Mouse (Mus musculus): ENCODE data around the gene Rabgap1l. TPM values are rescaled to one million over a fixed set of nuclear protein-coding genes. Genes with fewer than 3 reads are reported as not detected.
"Not testable (repeated sequence)": the region's sequence is repeated elsewhere in the genome, so short reads cannot be mapped to it uniquely, and the experiment has no call there.

The Rabgap1l gene
- polyA plus RNA-seq, 1 experiment from 2014 or later, result 10.1 TPM

GRCm38 (mm10) chr1:160690516-160691195, 102.4 kb downstream of the Rabgap1l start:
- WGBS, result 91% methylated on average over 7 of the region's 7 CpGs

DNA sequence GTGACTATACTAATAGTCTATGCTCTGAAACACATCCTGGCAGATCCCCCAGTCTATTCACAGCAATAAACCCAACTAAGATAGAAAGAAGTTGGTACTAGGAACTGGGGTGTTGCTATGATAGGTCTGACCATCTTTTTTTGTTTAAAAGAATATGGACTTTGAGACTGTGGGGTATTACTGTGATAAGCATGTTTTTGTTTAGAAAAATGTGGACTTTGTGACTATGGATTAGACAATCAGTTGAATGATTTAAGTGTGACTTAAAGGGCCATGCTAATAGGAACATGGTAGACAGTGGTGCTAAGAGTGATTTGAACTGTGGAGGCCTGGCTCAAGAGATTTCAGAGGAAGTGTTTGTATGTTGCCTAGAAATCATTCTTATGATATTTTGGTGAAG, 103.5 kb downstream of the Rabgap1l start:
- Histone ChIP-seq H3K4me3 (replicated peaks) (no peak overlapping the region), H3K36me3 (no peaks in the 10 kb centered on the region), H3K4me2 (no peak overlapping the region), H3K27me3 (no peaks in the 10 kb centered on the region), H3K4me1 (no peaks in the 10 kb centered on the region), H3K9me3 (replicated peaks) (no peaks in the 10 kb centered on the region), H3K27ac (no peak overlapping the region), H3K9ac (no peak overlapping the region)
- no peak for ATAC-seq (replicated peaks; ENCODE audit: low FRiP score)

More at GRCm38 (mm10) chr1:160690516-160691195, 102.4 kb downstream of the Rabgap1l start:
- Histone ChIP-seq H3K4me2 (no peak overlapping the region), H3K4me3 (replicated peaks) (no peak overlapping the region), H3K9me3 (replicated peaks) (no peaks in the 10 kb centered on the region), H3K27me3 (no peaks in the 10 kb centered on the region), H3K36me3 (no peaks in the 10 kb centered on the region), H3K9ac (no peak overlapping the region), H3K4me1 (no peaks in the 10 kb centered on the region), H3K27ac (no peak overlapping the region)
- ATAC-seq (replicated peaks; ENCODE audit: low FRiP score), result no peak

DNA sequence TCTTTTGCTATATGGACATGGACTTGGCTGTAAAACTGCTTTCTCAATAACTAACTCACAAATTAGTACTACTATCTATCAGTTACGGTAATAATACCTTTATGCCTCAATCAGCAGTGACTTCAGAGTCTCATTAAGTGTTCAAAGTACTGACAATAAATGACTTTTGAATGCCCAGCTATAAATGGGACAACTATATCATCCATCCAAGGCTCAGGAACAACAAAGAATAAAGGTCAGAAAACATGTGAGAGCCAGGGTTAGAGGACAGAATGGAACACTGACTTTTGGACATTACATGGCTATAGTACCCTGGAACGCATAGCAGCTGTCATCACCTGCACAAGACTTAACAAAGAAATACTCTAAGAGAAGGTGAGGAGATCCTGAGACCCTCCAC, 108.8 kb downstream of the Rabgap1l start:
- H3K4me3 ChIP-seq (replicated peaks), result no peak overlapping the region
- 77% methylated on average over 2 of the region's 2 CpGs for WGBS
- no peak overlapping the region for H3K27ac ChIP-seq
- H3K36me3 ChIP-seq, result no peaks in the 10 kb centered on the region
- no peaks in the 10 kb centered on the region for H3K27me3 ChIP-seq
- H3K9me3 ChIP-seq (replicated peaks), result no peaks in the 10 kb centered on the region
- no peak overlapping the region for H3K4me2 ChIP-seq
- ATAC-seq (replicated peaks; ENCODE audit: low FRiP score), result no peak
- no peaks in the 10 kb centered on the region for H3K4me1 ChIP-seq
- no peak overlapping the region for H3K9ac ChIP-seq

GRCm38 (mm10) chr1:160681398-160682050, 111.5 kb downstream of the Rabgap1l start:
- Histone ChIP-seq H3K9me3 (replicated peaks) (no peaks in the 10 kb centered on the region), H3K27ac (no peak overlapping the region), H3K4me2 (no peak overlapping the region), H3K36me3 (no peaks in the 10 kb centered on the region), H3K27me3 (no peaks in the 10 kb centered on the region), H3K9ac (no peak overlapping the region), H3K4me1 (no peaks in the 10 kb centered on the region), H3K4me3 (replicated peaks) (no peak overlapping the region)
- WGBS, result 84% methylated on average over 3 of the region's 3 CpGs
- no peak for ATAC-seq (replicated peaks; ENCODE audit: low FRiP score)

GRCm38 (mm10) chr1:160674763-160675162, 118.2 kb downstream of the Rabgap1l start:
- no peaks in the 10 kb centered on the region for H3K36me3 ChIP-seq
- no peak overlapping the region for H3K4me2 ChIP-seq
- no peak overlapping the region for H3K27ac ChIP-seq
- WGBS, result 91% methylated on average over 2 of the region's 2 CpGs
- H3K4me1 ChIP-seq, result no peaks in the 10 kb centered on the region
- no peak for ATAC-seq (replicated peaks; ENCODE audit: low FRiP score)
- H3K9ac ChIP-seq, result no peak overlapping the region
- no peaks in the 10 kb centered on the region for H3K9me3 ChIP-seq (replicated peaks)
- H3K4me3 ChIP-seq (replicated peaks), result no peak overlapping the region
- no peaks in the 10 kb centered on the region for H3K27me3 ChIP-seq

DNA sequence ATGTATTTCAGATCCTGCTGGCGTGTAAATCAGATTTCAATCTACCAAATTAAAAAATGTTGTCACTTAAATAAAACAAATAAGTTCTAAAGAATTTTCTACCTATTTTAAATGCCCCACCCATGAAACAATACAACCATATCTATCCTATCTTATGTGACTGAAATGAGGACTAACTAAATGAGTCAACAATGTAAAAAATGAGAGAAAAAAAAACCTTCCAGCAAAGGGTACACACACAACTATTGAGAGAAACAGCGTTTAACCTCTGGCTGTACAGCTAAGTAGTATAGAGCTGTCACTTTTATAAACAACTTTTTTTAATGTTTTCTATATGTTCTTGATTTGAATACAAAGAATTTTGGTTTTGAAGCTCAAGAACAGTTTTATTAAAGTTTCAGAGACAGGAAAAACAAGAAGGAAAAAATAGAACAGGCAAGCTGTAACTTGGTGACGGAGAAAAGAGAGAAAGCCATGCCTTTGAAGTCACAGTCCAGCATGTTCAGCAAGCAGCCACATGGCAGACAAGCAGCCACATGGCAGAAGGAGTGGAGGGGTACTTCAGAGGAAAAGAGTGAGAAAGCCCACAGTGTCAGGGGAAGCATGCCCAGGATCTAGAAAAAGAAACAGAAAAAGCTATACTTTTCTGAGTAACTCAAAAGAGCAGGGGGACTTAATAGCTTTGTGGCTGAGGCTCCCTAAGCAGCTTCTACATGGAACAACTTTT, 120.8 kb downstream of the Rabgap1l start:
- 65% methylated on average over 3 of the region's 3 CpGs for WGBS
- Histone ChIP-seq H3K27ac (no peak overlapping the region), H3K9me3 (replicated peaks) (no peaks in the 10 kb centered on the region), H3K4me1 (no peaks in the 10 kb centered on the region), H3K36me3 (no peaks in the 10 kb centered on the region), H3K4me2 (no peak overlapping the region), H3K4me3 (replicated peaks) (no peak overlapping the region), H3K9ac (no peak overlapping the region), H3K27me3 (no peaks in the 10 kb centered on the region)
- ATAC-seq (replicated peaks; ENCODE audit: low FRiP score), result no peak

- no peak overlapping the region for H3K9ac ChIP-seq
- H3K4me2 ChIP-seq, result no peak overlapping the region
- H3K4me1 ChIP-seq, result no peaks in the 10 kb centered on the region
- H3K27me3 ChIP-seq, result no peaks in the 10 kb centered on the region
- no peak overlapping the region for H3K27ac ChIP-seq
- no peaks in the 10 kb centered on the region for H3K9me3 ChIP-seq (replicated peaks)
- no peak for ATAC-seq (replicated peaks; ENCODE audit: low FRiP score)
- H3K4me3 ChIP-seq (replicated peaks), result no peak overlapping the region
- no peaks in the 10 kb centered on the region for H3K36me3 ChIP-seq
- WGBS, result 29% methylated on average over 2 of the region's 2 CpGs
These were observed 137.1 kb downstream of the Rabgap1l start for GRCm38 (mm10) chr1:160655806-160656470.

GRCm38 (mm10) chr1:160651691-160652090, 141.3 kb downstream of the Rabgap1l start:
- no peak for ATAC-seq (replicated peaks; ENCODE audit: low FRiP score)
- no peak overlapping the region for H3K9ac ChIP-seq
- no peaks in the 10 kb centered on the region for H3K27me3 ChIP-seq
- 0 out of 2 replicates have a peak, but pooled peaks cover 3% of the 10 kb centered on the region for H3K4me1 ChIP-seq
- H3K36me3 ChIP-seq, result no peaks in the 10 kb centered on the region
- no peak overlapping the region for H3K4me2 ChIP-seq
- H3K27ac ChIP-seq, result no peak overlapping the region
- no peaks in the 10 kb centered on the region for H3K9me3 ChIP-seq (replicated peaks)
- 47% methylated on average over 3 of the region's 3 CpGs for WGBS
- no peak overlapping the region for H3K4me3 ChIP-seq (replicated peaks)

DNA sequence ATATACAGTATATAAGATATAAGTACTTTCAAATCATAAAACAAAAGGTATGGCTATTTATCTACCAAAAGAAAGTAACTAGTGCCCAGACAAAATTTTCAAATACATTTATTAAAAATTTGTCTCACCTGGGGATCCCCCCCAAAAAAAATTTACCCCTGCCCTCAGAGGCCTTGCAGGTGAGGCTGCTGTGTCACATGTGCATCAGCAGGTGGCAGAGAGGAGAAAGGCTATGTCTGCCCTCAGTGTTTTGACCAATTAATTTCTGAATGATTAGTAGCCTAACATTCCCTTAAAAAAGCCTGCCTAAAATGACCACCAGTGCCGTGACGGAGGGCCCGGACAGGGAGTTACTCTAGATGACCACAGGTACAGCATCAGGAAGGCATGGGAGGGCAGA, 147.6 kb downstream of the Rabgap1l start:
- Histone ChIP-seq H3K27me3 (no peaks in the 10 kb centered on the region), H3K27ac (no peak overlapping the region), H3K4me2 (no peak overlapping the region), H3K4me3 (replicated peaks) (no peak overlapping the region), H3K9ac (no peak overlapping the region), H3K4me1 (0 out of 2 replicates have a peak, but pooled peaks cover 3% of the 10 kb centered on the region), H3K36me3 (no peaks in the 10 kb centered on the region), H3K9me3 (replicated peaks) (no peaks in the 10 kb centered on the region)
- 82% methylated on average over 3 of the region's 3 CpGs for WGBS
- no peak for ATAC-seq (replicated peaks; ENCODE audit: low FRiP score)

DNA sequence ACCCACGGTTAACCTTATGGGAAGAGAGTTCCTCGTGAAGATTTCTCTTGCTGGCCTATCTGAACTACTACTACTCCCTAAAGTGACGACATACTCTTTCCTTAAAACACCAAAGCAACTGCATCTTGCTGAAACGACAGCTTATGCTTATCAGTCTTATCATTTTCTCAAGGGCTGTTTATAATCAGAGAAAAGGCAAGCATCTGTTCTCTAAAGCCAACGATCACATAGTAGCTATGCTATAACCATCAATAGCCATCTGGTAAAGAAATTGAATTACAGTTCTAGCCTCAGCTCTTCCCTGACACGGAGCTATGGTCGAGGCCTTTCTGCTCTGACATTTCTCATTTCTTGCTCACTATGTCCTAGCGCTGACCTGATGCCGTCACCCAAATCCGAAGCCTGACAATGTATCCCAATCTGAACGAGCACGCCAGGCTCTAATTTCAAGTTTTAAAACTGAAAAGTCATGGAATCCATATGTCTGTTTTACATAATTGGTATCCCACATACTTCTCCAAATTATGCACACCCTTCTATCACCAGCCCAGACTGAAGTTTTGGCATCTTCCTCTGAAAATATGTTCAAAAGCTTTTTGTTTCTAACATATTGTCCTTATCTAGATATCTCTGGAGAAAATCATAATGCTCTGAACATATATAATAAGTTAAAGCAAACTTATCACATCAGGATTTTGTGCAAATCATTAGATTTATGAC, 164.6 kb downstream of the Rabgap1l start:
- no peaks in the 10 kb centered on the region for H3K36me3 ChIP-seq
- no peak overlapping the region for H3K27ac ChIP-seq
- H3K4me2 ChIP-seq, result no peak overlapping the region
- no peak overlapping the region for H3K9ac ChIP-seq
- WGBS, result 85% methylated on average over 12 of the region's 12 CpGs
- no peak for ATAC-seq (replicated peaks; ENCODE audit: low FRiP score)
- no peaks in the 10 kb centered on the region for H3K9me3 ChIP-seq (replicated peaks)
- H3K27me3 ChIP-seq, result no peaks in the 10 kb centered on the region
- no peaks in the 10 kb centered on the region for H3K4me1 ChIP-seq
- H3K4me3 ChIP-seq (replicated peaks), result no peak overlapping the region

DNA sequence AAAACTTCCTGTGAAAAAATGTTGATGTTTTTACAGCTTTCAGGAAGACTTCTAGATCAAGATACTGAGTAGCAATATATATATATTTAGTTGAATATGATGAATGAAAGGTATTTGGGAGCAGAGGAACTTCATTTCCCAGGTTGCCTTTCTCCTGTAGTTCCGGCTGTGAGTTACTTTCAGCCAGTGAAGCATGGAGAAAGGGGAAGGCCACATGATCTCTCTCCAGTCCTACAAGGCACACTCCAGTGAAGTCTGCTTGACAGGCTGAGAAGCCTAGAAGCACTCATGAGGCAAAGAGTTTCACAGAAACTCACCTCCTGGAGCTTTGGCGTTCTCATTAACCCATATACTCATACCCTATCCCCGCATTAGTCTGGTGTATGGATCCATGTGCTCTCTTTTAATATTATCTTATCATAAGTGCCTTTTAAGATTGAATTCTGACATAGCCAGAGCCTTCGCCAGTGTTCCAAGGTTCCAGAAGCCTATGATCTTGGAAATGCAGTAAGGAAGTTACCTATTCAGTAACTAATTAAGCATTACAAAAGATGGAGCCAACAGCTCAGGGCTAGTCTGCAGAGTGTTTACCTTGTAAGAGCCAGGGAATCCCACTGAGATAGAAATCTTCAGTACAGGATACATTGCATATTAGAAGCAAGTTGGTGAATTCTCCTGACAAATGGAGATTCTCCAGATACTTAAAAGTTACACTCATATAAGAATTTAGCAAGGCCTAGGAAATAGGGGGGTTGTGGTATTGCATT, 168.5 kb downstream of the Rabgap1l start:
- not testable (repeated sequence) for H3K27ac ChIP-seq; H3K4me1 ChIP-seq; H3K4me3 ChIP-seq (replicated peaks); ATAC-seq (replicated peaks; ENCODE audit: low FRiP score); H3K4me2 ChIP-seq; H3K27me3 ChIP-seq; H3K36me3 ChIP-seq; H3K9ac ChIP-seq; H3K9me3 ChIP-seq (replicated peaks)
- 75% methylated on average over 4 of the region's 4 CpGs for WGBS
